Mouse (Mus musculus) midbrain, embryonic 12.5 days (tissue): ENCODE measurements at regions not wholly inside any gene's neighbourhood (a gene's known extent, or its start where the extent isn't known, plus 50 kb on each side); places are given as distances from the start of the nearest gene placed in this dataset.

Source experiments
- ATAC-seq: fragments of 200-750 bp; cut with Nextera tagmentation; 2 replicates; pipeline ENCODE4 v1.8.0; 2017; ENCODE audit warnings: low read depth, moderate TSS enrichment, moderate library complexity; ENCODE audit not compliant: low FRiP score
- H3K27ac ChIP-seq: fragments of 300-500 bp; sonication (generic); replicated peaks from 2 replicates; pipeline ENCODE4 v1.5.1; 2016; ENCODE audit warnings: mild to moderate bottlenecking
- H3K27me3 ChIP-seq: fragments of 300-500 bp; sonication (generic); 2 replicates; pipeline ENCODE4 v1.6.1; 2016; ENCODE audit warnings: mild to moderate bottlenecking
- H3K36me3 ChIP-seq: fragments of 300-500 bp; sonication (generic); 2 replicates; pipeline ENCODE4 v1.6.1; 2016
- H3K4me1 ChIP-seq: fragments of 300-500 bp; sonication (generic); 2 replicates; pipeline ENCODE4 v1.6.1; 2016
- H3K4me2 ChIP-seq: fragments of 300-500 bp; sonication (generic); replicated peaks from 2 replicates; pipeline ENCODE4 v1.6.1; 2016; ENCODE audit warnings: mild to moderate bottlenecking, moderate library complexity
- H3K4me3 ChIP-seq: fragments of 300-500 bp; sonication (generic); 2 replicates; pipeline ENCODE4 v1.5.1; 2016; ENCODE audit warnings: mild to moderate bottlenecking
- H3K9ac ChIP-seq: fragments of 300-500 bp; sonication (generic); replicated peaks from 2 replicates; pipeline ENCODE4 v1.6.1; 2016; ENCODE audit warnings: mild to moderate bottlenecking, moderate library complexity
- H3K9me3 ChIP-seq: fragments of 300-500 bp; sonication (generic); 2 replicates; pipeline ENCODE4 v1.6.1; 2016; ENCODE audit warnings: mild to moderate bottlenecking
- WGBS: fragments of 180-500 bp; shearing (Covaris S2); methylation state at CpG from one replicate; pipeline ENCODE4 v1.1.7; 2016; 5-methylcytosine and 5-hydroxymethylcytosine counted together

DNA sequence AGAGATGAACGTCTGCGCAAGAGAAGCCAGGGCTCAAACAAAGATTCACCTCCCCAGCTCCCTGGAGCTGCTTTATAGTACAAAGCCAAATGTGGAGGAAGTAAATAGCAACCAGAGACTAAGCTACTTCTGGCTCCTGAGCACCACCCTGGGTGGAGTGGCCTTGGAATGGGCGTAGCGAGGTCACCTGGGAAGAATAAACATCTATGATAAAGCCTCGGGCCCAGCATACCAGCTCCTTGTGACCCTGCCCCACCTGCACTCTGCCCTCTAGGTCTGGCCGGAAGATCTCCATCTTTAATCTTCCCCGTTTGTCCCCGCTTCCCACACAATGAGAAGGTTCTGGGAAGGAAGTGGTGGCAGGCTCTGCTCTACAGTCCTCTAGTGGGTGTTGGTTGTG lies 61.0 kb upstream of the Ptpn3 start:
- Histone ChIP-seq H3K4me3 (no peak overlapping the region), H3K9ac (no peak overlapping the region), H3K27ac (no peak overlapping the region), H3K4me2 (no peak overlapping the region), H3K36me3 (no peaks in the 10 kb centered on the region), H3K9me3 (no peaks in the 10 kb centered on the region), H3K27me3 (no peaks in the 10 kb centered on the region), H3K4me1 (no peaks in the 10 kb centered on the region)
- 80% methylated on average over 8 of the region's 8 CpGs for WGBS
- no peak for ATAC-seq

DNA sequence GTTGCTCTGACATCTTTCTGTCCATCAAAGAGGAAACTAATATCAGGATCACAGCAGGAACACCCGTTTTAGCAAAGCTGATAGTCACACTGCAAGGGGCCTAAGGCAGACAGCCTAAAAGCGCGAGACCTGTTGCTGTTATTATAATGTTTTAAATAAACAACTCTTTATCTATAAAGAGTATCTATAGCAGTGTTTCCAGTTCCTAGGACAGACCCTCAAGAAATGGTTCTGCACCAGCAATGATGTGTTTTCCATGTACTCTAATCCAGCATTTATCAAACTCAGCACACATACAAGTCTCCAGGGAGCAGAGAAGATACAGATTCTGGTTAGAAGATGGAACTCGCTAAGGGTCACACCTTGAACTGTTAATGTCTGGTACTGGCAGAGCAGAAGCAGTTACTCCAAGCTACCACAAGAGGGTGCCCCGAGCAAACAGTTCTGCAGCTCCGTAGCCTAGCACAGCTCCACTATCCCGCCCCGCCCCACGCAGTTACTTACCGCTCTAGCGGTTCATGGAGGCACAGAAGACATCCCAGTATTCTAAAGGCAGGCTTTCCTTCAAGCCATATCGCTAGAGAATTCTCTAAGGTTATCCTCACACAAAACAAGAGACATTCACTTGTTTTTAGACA lies 64.2 kb upstream of the Palm2 start:
- no peaks in the 10 kb centered on the region for H3K27me3 ChIP-seq
- H3K27ac ChIP-seq, result no peak overlapping the region
- H3K9me3 ChIP-seq, result no peaks in the 10 kb centered on the region
- H3K36me3 ChIP-seq, result no peaks in the 10 kb centered on the region
- ATAC-seq, result peak; percentile 83
- H3K9ac ChIP-seq, result no peak overlapping the region
- no peak overlapping the region for H3K4me2 ChIP-seq
- 18% methylated on average over 12 of the region's 12 CpGs for WGBS
- H3K4me1 ChIP-seq, result no peaks in the 10 kb centered on the region
- no peak overlapping the region for H3K4me3 ChIP-seq

DNA sequence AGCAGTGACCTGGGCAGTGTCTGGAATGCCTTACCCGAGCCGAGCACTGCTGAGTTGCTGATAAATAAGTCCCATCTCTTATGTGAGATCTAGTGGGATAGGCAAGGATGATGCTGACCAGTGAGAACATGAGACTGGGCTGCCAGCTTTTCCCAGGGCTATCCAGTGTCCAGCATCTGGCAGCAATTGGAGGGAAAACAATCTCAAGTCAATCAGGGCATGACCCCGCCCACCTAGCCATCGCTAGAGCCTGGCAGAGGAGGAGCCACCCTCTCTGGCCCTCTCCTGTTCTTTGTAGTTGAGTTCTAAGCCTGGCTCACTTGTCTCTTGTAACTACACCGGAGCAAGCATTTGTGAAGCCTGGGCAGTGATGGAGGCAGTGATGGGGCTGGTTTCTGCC lies 56.2 kb upstream of the Palm2 start:
- ATAC-seq, result no peak
- Histone ChIP-seq H3K9me3 (no peaks in the 10 kb centered on the region), H3K27ac (no peak overlapping the region), H3K9ac (no peak overlapping the region), H3K27me3 (no peaks in the 10 kb centered on the region), H3K36me3 (no peaks in the 10 kb centered on the region), H3K4me1 (no peaks in the 10 kb centered on the region; the same call in 1 of the 2 replicates), H3K4me2 (no peak overlapping the region), H3K4me3 (no peak overlapping the region)
- 52% methylated on average over 5 of the region's 5 CpGs for WGBS

DNA sequence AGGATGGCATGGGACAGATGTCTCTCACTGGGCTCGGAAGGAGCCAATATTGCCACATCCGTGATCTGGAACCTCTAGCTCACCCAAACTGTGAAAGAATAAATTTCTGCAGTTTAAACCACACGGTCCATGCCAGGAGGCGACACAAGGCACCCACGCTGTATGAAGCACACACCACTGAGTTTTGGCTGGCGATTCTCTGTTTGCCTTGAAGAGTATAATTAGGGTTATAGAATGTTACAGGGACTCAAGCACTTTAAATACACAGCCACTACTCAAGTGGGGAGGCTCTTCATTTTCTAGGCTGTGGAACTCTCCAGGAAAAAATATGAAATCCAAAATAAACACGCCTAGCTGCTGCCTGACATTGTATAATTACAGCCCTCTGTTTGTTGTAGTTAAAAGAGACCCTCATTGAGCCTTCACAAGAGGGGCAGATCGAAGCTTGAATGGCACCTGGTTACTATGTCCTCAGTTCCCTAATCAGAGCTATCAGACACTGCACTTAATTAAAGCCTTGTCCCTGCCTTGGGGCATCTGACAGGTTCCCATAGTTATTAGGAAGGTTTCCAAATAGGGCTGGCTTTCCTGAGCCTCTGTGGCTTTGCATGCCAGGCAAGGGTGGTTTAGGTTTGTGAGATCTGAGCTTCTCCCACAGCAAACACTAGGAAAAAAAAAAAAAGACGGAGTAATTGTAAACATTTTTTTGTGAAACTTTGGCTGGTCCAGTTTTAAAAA lies 53.8 kb upstream of the Palm2 start:
- Histone ChIP-seq H3K36me3 (no peaks in the 10 kb centered on the region), H3K27me3 (no peaks in the 10 kb centered on the region), H3K4me1 (no peaks in the 10 kb centered on the region; the same call in 1 of the 2 replicates), H3K9ac (no peak overlapping the region), H3K4me3 (no peak overlapping the region), H3K4me2 (no peak overlapping the region), H3K27ac (no peak overlapping the region), H3K9me3 (no peaks in the 10 kb centered on the region)
- ATAC-seq, result no peak
- 80% methylated on average over 9 of the region's 9 CpGs for WGBS

DNA sequence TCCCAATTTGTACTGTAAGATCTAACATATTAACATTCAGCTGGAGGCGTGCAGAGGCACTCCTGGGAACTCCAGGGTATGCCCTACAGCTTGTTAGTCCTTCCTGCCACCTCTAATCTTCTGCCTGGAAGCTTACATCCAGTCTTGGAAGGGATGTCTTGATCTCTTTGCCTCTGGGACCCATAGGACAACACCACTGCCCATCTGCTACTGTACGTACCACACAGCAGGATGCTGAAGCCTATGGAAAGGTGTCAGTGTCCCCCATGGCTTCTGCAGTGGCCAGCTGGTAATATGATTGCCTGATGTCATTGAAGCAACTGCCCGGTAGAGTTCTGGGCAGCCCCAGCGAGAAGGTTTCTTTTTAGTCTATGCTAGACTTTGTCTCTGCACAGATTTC lies 52.7 kb upstream of the Palm2 start:
- Histone ChIP-seq H3K4me1 (no peaks in the 10 kb centered on the region; the same call in 1 of the 2 replicates), H3K27me3 (no peaks in the 10 kb centered on the region), H3K9me3 (no peaks in the 10 kb centered on the region), H3K27ac (no peak overlapping the region), H3K4me2 (no peak overlapping the region), H3K4me3 (no peak overlapping the region), H3K36me3 (no peaks in the 10 kb centered on the region), H3K9ac (no peak overlapping the region)
- ATAC-seq, result no peak
- WGBS, result 85% methylated on average over 4 of the region's 4 CpGs
